8 mouse cellular contexts compared by ENCODE assay signal in the genomic region with DNA sequence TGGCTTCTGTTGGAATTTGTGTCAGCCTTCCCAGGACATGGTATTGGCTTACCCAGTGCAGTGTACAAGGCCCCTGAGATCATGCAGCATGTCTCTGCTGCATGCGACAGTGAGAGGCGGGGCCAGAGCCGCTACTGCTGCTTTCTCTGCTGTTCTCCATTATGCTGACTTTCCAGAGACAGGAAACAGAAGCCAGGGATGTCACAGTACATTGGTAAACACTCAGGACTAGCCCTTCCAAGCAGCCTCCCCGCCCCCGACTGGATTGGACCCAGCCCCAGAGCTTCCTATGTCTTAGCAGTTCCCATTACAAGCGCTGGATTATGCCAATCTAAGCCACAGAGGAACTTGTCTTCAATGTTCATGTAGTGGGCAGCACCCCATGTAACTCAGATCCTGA. TPM values are rescaled to one million over a fixed set of nuclear protein-coding genes. Genes with fewer than 3 reads are reported as not detected.
A peak's percentile ranks its signal among the peaks of the same experiment; 100 is the strongest.
DNase-seq lines count a peak whose midpoint lies in the region; ATAC-seq lines count a peak whose summit lies in the region.

No protein-coding gene starts in this region.

- H3K27ac ChIP-seq in heart, embryonic 12.5 days (ENCODE audit: poor library complexity, severe bottlenecking): peak overlapping the region; percentile 49
- no peak overlapping the region for H3K27ac ChIP-seq in liver, embryonic 11.5 days (ENCODE audit: low read depth, low read length)
- H3K27ac ChIP-seq in stomach, embryonic 15.5 days: peak overlapping the region; percentile 57

- H3K4me1 ChIP-seq in heart, embryonic 12.5 days (replicated peaks): peaks cover 45% of the 10 kb centered on the region
- H3K4me1 ChIP-seq in liver, embryonic 11.5 days (replicated peaks; ENCODE audit: control insufficient read depth, insufficient read depth, low read length): peaks cover 22% of the 10 kb centered on the region
- H3K4me1 ChIP-seq in stomach, embryonic 15.5 days: peaks cover 15% of the 10 kb centered on the region

- H3K27me3 ChIP-seq in heart, embryonic 12.5 days (replicated peaks): no peaks in the 10 kb centered on the region
- no peaks in the 10 kb centered on the region for H3K27me3 ChIP-seq in liver, embryonic 11.5 days (replicated peaks; ENCODE audit: control insufficient read depth, insufficient read depth, low read length)
- H3K27me3 ChIP-seq in stomach, embryonic 15.5 days (replicated peaks): no peaks in the 10 kb centered on the region

- H3K4me3 ChIP-seq in heart, embryonic 12.5 days: no peak overlapping the region
- no peak overlapping the region for H3K4me3 ChIP-seq in liver, embryonic 11.5 days (ENCODE audit: low read depth, low read length)
- H3K4me3 ChIP-seq in stomach, embryonic 15.5 days (replicated peaks): no peak overlapping the region

- ATAC-seq in heart, embryonic 12.5 days (ENCODE audit: insufficient number of reproducible peaks, low FRiP score): peak; percentile 29; the same call in 1 of the 2 replicates
- ATAC-seq in liver, embryonic 11.5 days (replicated peaks; ENCODE audit: low FRiP score): no peak
- no peak for ATAC-seq in stomach, embryonic 15.5 days (ENCODE audit: insufficient read depth, low FRiP score, low read depth)

- H3K9ac ChIP-seq in heart, embryonic 12.5 days: no peak overlapping the region
- H3K9ac ChIP-seq in liver, embryonic 11.5 days (ENCODE audit: low read depth, low read length): no peak overlapping the region
- no peak overlapping the region for H3K9ac ChIP-seq in stomach, embryonic 15.5 days

- WGBS in heart, embryonic 12.5 days: 49% methylated on average over 6 of the region's 6 CpGs
- WGBS in liver, embryonic 11.5 days: 73% methylated on average over 6 of the region's 6 CpGs
- 47% methylated on average over 6 of the region's 6 CpGs for WGBS in stomach, embryonic 15.5 days

- H3K36me3 ChIP-seq in heart, embryonic 12.5 days: peaks cover 71% of the 10 kb centered on the region
- peaks cover 8% of the 10 kb centered on the region; the same call in 1 of the 2 replicates for H3K36me3 ChIP-seq in liver, embryonic 11.5 days (ENCODE audit: control insufficient read depth, insufficient read depth, low read length)
- H3K36me3 ChIP-seq in stomach, embryonic 15.5 days: peaks cover 26% of the 10 kb centered on the region; the same call in 1 of the 2 replicates

- no peak for DNase-seq in heart, adult 8-10 months (ENCODE audit: low spot score)
- peak; percentile 31 for DNase-seq in liver
- no peak for DNase-seq in liver, embryonic 11.5 days (ENCODE audit: low spot score)
- DNase-seq in kidney, postnatal 36 days: peak; percentile 63 to 66
- DNase-seq in retina, embryonic 14.5 days (ENCODE audit: low spot score): no peak
- DNase-seq in frontal cortex, postnatal 36 days (ENCODE audit: low spot score in 2 of 2): no peak

- no peak overlapping the region for H3K4me2 ChIP-seq in heart, embryonic 12.5 days
- no peak overlapping the region for H3K4me2 ChIP-seq in liver, embryonic 11.5 days
- no peak overlapping the region for H3K4me2 ChIP-seq in stomach, embryonic 15.5 days

- H3K9me3 ChIP-seq in heart, embryonic 12.5 days (replicated peaks): no peaks in the 10 kb centered on the region
- H3K9me3 ChIP-seq in liver, embryonic 11.5 days (ENCODE audit: control insufficient read depth, low read length): no peaks in the 10 kb centered on the region
- H3K9me3 ChIP-seq in stomach, embryonic 15.5 days: no peaks in the 10 kb centered on the region

RNA-seq across cellular contexts. Expression of a gene that starts 3.7 kb away (rescaled TPM):
- 31.4 and 33.7 TPM in 2 replicates for polyA plus RNA-seq in heart, embryonic 12.5 days (2016; fragmentation: Nextera tagmentation; extraction: Ambion mirVana)
- 10 to 100 TPM; 22.4 to 26.2 (median 25.4) TPM for total RNA-seq in heart, adult 8-10 months (2022)
- 23.0 and 23.8 TPM in 2 replicates for polyA plus RNA-seq in liver, embryonic 11.5 days (2014; fragmentation: Nextera tagmentation; extraction: Ambion mirVana)
- 22.2 and 25.1 TPM in 2 replicates for polyA plus RNA-seq in stomach, embryonic 15.5 days (2015; fragmentation: Nextera tagmentation; extraction: Ambion mirVana)

RNA-seq across cellular contexts. Expression of a gene that starts 12.5 kb away (rescaled TPM):
- 0.56 and 0.58 TPM in 2 replicates for polyA plus RNA-seq in heart, embryonic 12.5 days (2016; fragmentation: Nextera tagmentation; extraction: Ambion mirVana)
- total RNA-seq in heart, adult 8-10 months (2022): 1 to 10 TPM in 3 of 4 experiments, under 1 TPM in 1; 0.54 to 2.2 (median 1.7) TPM
- 1.1 and 1.7 TPM in 2 replicates for polyA plus RNA-seq in liver, embryonic 11.5 days (2014; fragmentation: Nextera tagmentation; extraction: Ambion mirVana)
- 1.6 and 1.8 TPM in 2 replicates for polyA plus RNA-seq in stomach, embryonic 15.5 days (2015; fragmentation: Nextera tagmentation; extraction: Ambion mirVana)

RNA-seq across cellular contexts. Expression of a gene that starts 32.2 kb away (rescaled TPM):
- 20.4 and 23.5 TPM in 2 replicates for polyA plus RNA-seq in heart, embryonic 12.5 days (2016; fragmentation: Nextera tagmentation; extraction: Ambion mirVana)
- 10 to 100 TPM in 2 of 4 experiments, 1 to 10 TPM in 2; 6.4 to 13.1 (median 8.6) TPM for total RNA-seq in heart, adult 8-10 months (2022)
- 36.4 and 41.6 TPM in 2 replicates for polyA plus RNA-seq in liver, embryonic 11.5 days (2014; fragmentation: Nextera tagmentation; extraction: Ambion mirVana)
- 23.5 and 25.9 TPM in 2 replicates for polyA plus RNA-seq in stomach, embryonic 15.5 days (2015; fragmentation: Nextera tagmentation; extraction: Ambion mirVana)

RNA-seq across cellular contexts. Expression of a gene that starts 32.9 kb away (rescaled TPM):
- 38.0 and 39.9 TPM in 2 replicates for polyA plus RNA-seq in heart, embryonic 12.5 days (2016; fragmentation: Nextera tagmentation; extraction: Ambion mirVana)
- 100 to 1,000 TPM; 188 to 246 (median 219) TPM for total RNA-seq in heart, adult 8-10 months (2022)
- 17.0 and 18.9 TPM in 2 replicates for polyA plus RNA-seq in liver, embryonic 11.5 days (2014; fragmentation: Nextera tagmentation; extraction: Ambion mirVana)
- 34.6 and 35.8 TPM in 2 replicates for polyA plus RNA-seq in stomach, embryonic 15.5 days (2015; fragmentation: Nextera tagmentation; extraction: Ambion mirVana)

RNA-seq across cellular contexts. Expression of a gene that starts 40.9 kb away (rescaled TPM):
- polyA plus RNA-seq in heart, embryonic 12.5 days (2016; fragmentation: Nextera tagmentation; extraction: Ambion mirVana): 91.7 and 95.5 TPM in 2 replicates
- 10 to 100 TPM; 38.1 to 49.7 (median 44.6) TPM for total RNA-seq in heart, adult 8-10 months (2022)
- 94.4 and 95.7 TPM in 2 replicates for polyA plus RNA-seq in liver, embryonic 11.5 days (2014; fragmentation: Nextera tagmentation; extraction: Ambion mirVana)
- 103 TPM in 2 replicates for polyA plus RNA-seq in stomach, embryonic 15.5 days (2015; fragmentation: Nextera tagmentation; extraction: Ambion mirVana)

Comparison
In these comparisons a context has a peak if more than half of its experiments do, and no peak if none do; other contexts are left out.
1. DNase-seq: peak in liver (single experiment) and kidney, postnatal 36 days (2 of 2); none in heart, adult 8-10 months (single experiment), liver, embryonic 11.5 days (single experiment), retina, embryonic 14.5 days (single experiment) and frontal cortex, postnatal 36 days (0 of 2).